14 mouse cellular contexts compared by ENCODE assay signal in the genomic region with DNA sequence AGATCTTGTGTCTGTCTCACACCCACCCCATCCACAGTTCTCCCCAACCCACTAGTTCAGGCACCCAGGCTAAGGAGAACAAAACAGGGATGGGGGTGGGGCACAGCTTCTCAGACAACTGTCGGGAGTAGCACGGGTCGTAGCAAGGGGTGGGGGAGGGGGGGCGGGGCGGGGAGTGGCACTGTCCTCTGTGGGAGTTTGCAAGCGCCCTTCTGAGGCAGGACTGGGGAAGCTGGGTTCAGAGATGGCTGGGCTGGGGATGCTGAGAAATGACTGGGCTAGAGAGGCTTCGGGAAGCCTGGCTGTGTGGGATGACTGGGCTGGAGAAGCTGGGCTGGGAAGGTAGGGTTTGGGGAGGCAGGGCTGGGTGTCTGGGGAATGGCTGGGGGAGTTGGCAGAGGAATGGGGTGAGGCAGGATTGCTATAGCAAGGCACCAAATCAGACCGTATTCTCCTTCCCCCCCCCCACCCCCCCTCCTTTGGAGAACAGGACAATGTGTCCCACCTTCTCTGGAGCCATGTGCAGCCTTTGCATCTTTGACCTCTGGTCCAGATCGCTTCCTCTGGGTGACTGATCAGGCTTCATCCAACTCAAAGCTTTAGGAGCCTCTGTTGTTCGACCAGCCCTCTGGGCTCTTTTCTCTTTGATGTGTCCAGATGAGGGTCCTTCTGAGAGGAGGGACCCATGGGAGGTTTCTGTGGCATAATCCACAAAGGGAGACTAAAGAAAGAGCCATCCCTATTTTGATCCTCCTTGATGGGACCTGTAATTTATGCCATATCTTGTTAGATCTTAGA.
A peak's percentile ranks its signal among the peaks of the same experiment; 100 is the strongest.
DNase-seq lines count a peak whose midpoint lies in the region; ATAC-seq lines count a peak whose summit lies in the region.
"Had no signal": no experiment of that assay in that cellular context is flagged by ENCODE, and none has a peak within 500 bp of the region (broad histone marks: within the 10 kb centered on the region; RNA-seq: fewer than 3 reads in every experiment).

No protein-coding gene starts in this region.

- no peak overlapping the region for H3K9ac ChIP-seq in hindbrain, embryonic 13.5 days
- no peak overlapping the region for H3K9ac ChIP-seq in midbrain, embryonic 16.5 days (ENCODE audit: low read depth, low read length)
- H3K9ac ChIP-seq in neural tube, embryonic 12.5 days, result no peak overlapping the region
- H3K9ac ChIP-seq: liver, embryonic 12.5 days had no signal

- H3K27me3 ChIP-seq in hindbrain, embryonic 10.5 days (ENCODE audit: insufficient read depth, poor library complexity, severe bottlenecking), result no peaks in the 10 kb centered on the region
- H3K27me3 ChIP-seq in hindbrain, embryonic 13.5 days, result no peaks in the 10 kb centered on the region; the same call in 1 of the 2 replicates
- H3K27me3 ChIP-seq in midbrain, embryonic 10.5 days (ENCODE audit: low read depth, poor library complexity, severe bottlenecking), result 0 out of 2 replicates have a peak, but pooled peaks cover 7% of the 10 kb centered on the region
- no peaks in the 10 kb centered on the region for H3K27me3 ChIP-seq in midbrain, embryonic 16.5 days (ENCODE audit: control insufficient read depth, insufficient read depth, low read depth, low read length)
- H3K27me3 ChIP-seq in neural tube, embryonic 12.5 days (replicated peaks), result no peaks in the 10 kb centered on the region; the same call in 1 of the 2 replicates

- no peak overlapping the region for H3K4me2 ChIP-seq in hindbrain, embryonic 13.5 days
- H3K4me2 ChIP-seq in midbrain, embryonic 16.5 days (ENCODE audit: low read length), result no peak overlapping the region
- peak overlapping the region; percentile 24; the same call in 1 of the 2 replicates for H3K4me2 ChIP-seq in neural tube, embryonic 12.5 days (replicated peaks)
- H3K4me2 ChIP-seq: liver, embryonic 12.5 days had no signal

- H3K27ac ChIP-seq in hindbrain, embryonic 10.5 days, result peak overlapping the region; percentile 56
- no peak overlapping the region for H3K27ac ChIP-seq in hindbrain, embryonic 13.5 days
- H3K27ac ChIP-seq in midbrain, embryonic 10.5 days (replicated peaks), result 0 out of 2 replicates have a peak overlapping the region, but pooled peaks have one; percentile 46
- no peak overlapping the region for H3K27ac ChIP-seq in midbrain, embryonic 16.5 days (ENCODE audit: low read length)
- no peak overlapping the region for H3K27ac ChIP-seq in neural tube, embryonic 12.5 days
- H3K27ac ChIP-seq: liver, embryonic 12.5 days; macrophage had no signal

- ATAC-seq in hindbrain, embryonic 13.5 days (ENCODE audit: low FRiP score), result no peak
- ATAC-seq in midbrain, embryonic 16.5 days, result no peak; the same call in 1 of the 2 replicates
- ATAC-seq in neural tube, embryonic 12.5 days (ENCODE audit: low FRiP score, low read depth), result peak; percentile 27
- ATAC-seq: liver, embryonic 12.5 days had no signal

- 17% methylated on average over 10 of the region's 10 CpGs for WGBS in hindbrain, embryonic 10.5 days
- WGBS in hindbrain, embryonic 13.5 days, result 20% methylated on average over 10 of the region's 10 CpGs
- WGBS in midbrain, embryonic 10.5 days, result 17% methylated on average over 10 of the region's 10 CpGs
- 16% methylated on average over 10 of the region's 10 CpGs for WGBS in midbrain, embryonic 16.5 days
- WGBS in neural tube, embryonic 12.5 days, result 7% methylated on average over 10 of the region's 10 CpGs

- peak overlapping the region; percentile 23; the same call in 1 of the 2 replicates for H3K4me3 ChIP-seq in hindbrain, embryonic 10.5 days
- no peak overlapping the region for H3K4me3 ChIP-seq in hindbrain, embryonic 13.5 days
- H3K4me3 ChIP-seq in midbrain, embryonic 10.5 days, result no peak overlapping the region
- no peak overlapping the region for H3K4me3 ChIP-seq in midbrain, embryonic 16.5 days (ENCODE audit: low read depth, low read length)
- no peak overlapping the region for H3K4me3 ChIP-seq in neural tube, embryonic 12.5 days
- H3K4me3 ChIP-seq: liver, embryonic 12.5 days had no signal

- peaks cover 18% of the 10 kb centered on the region for H3K4me1 ChIP-seq in hindbrain, embryonic 10.5 days (replicated peaks)
- H3K4me1 ChIP-seq in hindbrain, embryonic 13.5 days (replicated peaks), result peaks cover 4% of the 10 kb centered on the region
- peaks cover 18% of the 10 kb centered on the region for H3K4me1 ChIP-seq in midbrain, embryonic 10.5 days
- H3K4me1 ChIP-seq in midbrain, embryonic 16.5 days (ENCODE audit: control insufficient read depth, insufficient read depth, low read length), result 0 out of 2 replicates have a peak, but pooled peaks cover 2% of the 10 kb centered on the region
- H3K4me1 ChIP-seq in neural tube, embryonic 12.5 days, result peaks cover 12% of the 10 kb centered on the region
- H3K4me1 ChIP-seq: liver, embryonic 12.5 days had no signal

- no peaks in the 10 kb centered on the region for H3K36me3 ChIP-seq in hindbrain, embryonic 10.5 days
- no peaks in the 10 kb centered on the region for H3K36me3 ChIP-seq in hindbrain, embryonic 13.5 days
- no peaks in the 10 kb centered on the region for H3K36me3 ChIP-seq in midbrain, embryonic 10.5 days
- no peaks in the 10 kb centered on the region for H3K36me3 ChIP-seq in midbrain, embryonic 16.5 days (ENCODE audit: control insufficient read depth, insufficient read depth, low read length)
- H3K36me3 ChIP-seq in neural tube, embryonic 12.5 days, result no peaks in the 10 kb centered on the region
- H3K36me3 ChIP-seq: liver, embryonic 12.5 days had no signal

- DNase-seq in hindbrain, embryonic 10.5 days (ENCODE audit: low spot score), result no peak
- no peak for DNase-seq in midbrain, embryonic 10.5 days (ENCODE audit: low spot score)
- DNase-seq in ZHBTc4 (ENCODE audit: low read depth, low spot score), result peak; percentile 91
- DNase-seq in adrenal gland, postnatal 36 days, result no peak
- DNase-seq: adrenal gland, postnatal 25 days; cerebellum, adult 11 months; heart, adult 18-20 months; heart, postnatal 36 days; right cerebral cortex, adult 18-20 months had no signal

- no peaks in the 10 kb centered on the region for H3K9me3 ChIP-seq in hindbrain, embryonic 10.5 days
- no peaks in the 10 kb centered on the region for H3K9me3 ChIP-seq in hindbrain, embryonic 13.5 days
- no peaks in the 10 kb centered on the region for H3K9me3 ChIP-seq in midbrain, embryonic 10.5 days (replicated peaks)
- no peaks in the 10 kb centered on the region for H3K9me3 ChIP-seq in midbrain, embryonic 16.5 days (replicated peaks; ENCODE audit: control insufficient read depth, low read length, poor library complexity, severe bottlenecking)
- no peaks in the 10 kb centered on the region for H3K9me3 ChIP-seq in neural tube, embryonic 12.5 days
- H3K9me3 ChIP-seq: liver, embryonic 12.5 days had no signal

Comparison
In these comparisons a context has a peak if more than half of its experiments do, and no peak if none do; other contexts are left out.
1. H3K27ac ChIP-seq: peak in hindbrain, embryonic 10.5 days (single experiment) and midbrain, embryonic 10.5 days (single experiment); none in hindbrain, embryonic 13.5 days (single experiment), midbrain, embryonic 16.5 days (single experiment) and neural tube, embryonic 12.5 days (single experiment).